Mouse (Mus musculus) granulocyte monocyte progenitor cell, adult 5-6 weeks (primary cell): ENCODE measurements around the gene BC049730. TPM values are rescaled to one million over a fixed set of nuclear protein-coding genes. Genes with fewer than 3 reads are reported as not detected.

ENCODE experiments used
- ATAC-seq: replicated peaks from 2 replicates; pipeline ENCODE4 v1.8.0; 2016; ENCODE audit warnings: mild to moderate bottlenecking, moderate TSS enrichment, inconsistent platforms; ENCODE audit not compliant: poor library complexity, severe bottlenecking
- total RNA-seq, 2 experiments: library from RNA; stranded (forward) in 1 of 2; stranded (reverse) in 1 of 2; fragments of 200-712, 200-1000 nt in 1 of 2; fragments of >200 nt in 1 of 2; fragmentation: Nextera tagmentation in 1 of 2; gene quantifications; 2 replicates each; pipeline ENCODE4 v1.2.3; 2014 to 2017

Gene BC049730
- total RNA-seq, 2 experiments from 2014 or later = not detected

DNA sequence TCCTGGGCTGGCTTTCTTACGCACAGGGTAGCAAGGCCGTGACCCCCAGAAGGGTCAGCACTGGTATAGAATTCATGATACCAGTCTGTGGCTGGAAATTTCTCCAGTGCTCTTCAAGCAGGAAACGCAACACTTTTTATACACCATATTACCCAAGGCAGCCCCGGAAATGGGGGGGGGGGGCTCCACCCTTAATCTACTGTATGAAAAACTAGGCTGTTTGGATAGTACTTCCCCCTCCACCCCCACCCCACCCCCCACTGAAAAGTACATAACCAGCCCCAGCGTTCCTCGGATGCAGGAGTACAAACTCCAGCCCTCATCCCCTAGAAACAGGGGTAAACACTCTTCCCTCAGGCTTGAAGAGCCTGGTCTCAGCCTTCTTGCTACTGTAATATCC lies 51.2 kb downstream of the BC049730 start, which contains the start of gene Cd177:
Cd177 (minus strand) TSS at position 101 of the 400 bp plus-strand sequence.
- 0 out of 2 replicates have a peak, but pooled peaks have one; percentile 26 for ATAC-seq

DNA sequence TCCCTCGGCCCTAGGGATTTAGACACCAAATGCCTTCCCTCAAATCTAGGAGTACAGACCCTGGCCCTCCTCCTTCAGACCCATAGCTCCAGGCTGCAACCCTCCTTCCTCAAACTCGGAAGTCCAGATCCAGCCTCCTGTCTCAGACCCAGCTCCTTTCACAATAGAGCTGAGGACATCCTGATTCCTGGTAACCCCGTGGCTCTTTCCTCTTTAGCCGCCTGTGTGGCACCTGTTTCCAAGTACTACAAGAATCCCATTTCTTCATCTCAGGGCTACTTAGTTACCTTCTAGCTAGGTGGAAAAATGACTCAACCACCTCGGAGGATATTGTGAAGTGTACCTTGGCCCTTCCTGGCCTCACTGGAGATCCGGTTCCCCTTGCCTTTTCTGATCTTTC lies 52.1 kb downstream of the BC049730 start:
- ATAC-seq = peak; percentile 47

DNA sequence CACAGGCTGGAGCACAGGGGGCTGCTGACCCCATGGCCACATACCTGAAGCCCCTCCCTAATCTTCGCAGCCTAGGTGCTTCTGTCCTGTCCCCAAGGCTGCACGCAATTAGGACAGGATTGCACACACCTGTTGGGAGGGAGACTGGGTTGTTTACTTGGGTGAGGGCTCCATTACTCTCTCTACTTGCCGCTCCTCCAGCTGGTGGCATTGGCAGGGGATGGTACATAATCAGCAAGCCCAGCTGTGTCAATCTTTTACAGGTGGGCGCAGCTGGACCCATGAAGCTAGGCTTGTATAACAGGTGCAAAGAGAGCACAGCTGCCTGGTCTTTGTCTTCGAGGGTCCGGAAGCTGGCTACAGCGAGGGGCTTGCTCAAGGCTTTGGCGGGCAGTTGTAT lies 53.5 kb downstream of the BC049730 start:
- no peak for ATAC-seq

Other genes starting within 250 kb of the BC049730 start
- 19.0 and 20.5 TPM in 2 replicates for gene Plaur, start 246.8 kb upstream of the BC049730 start, total RNA-seq (2014; fragmentation: Nextera tagmentation)
- gene Plaur, start 246.8 kb upstream of the BC049730 start, total RNA-seq (2017) = 23.9 and 26.2 TPM in 2 replicates
- not detected in 2 replicates for gene Cadm4, start 227.2 kb upstream of the BC049730 start, total RNA-seq (2014; fragmentation: Nextera tagmentation)
- not detected in 2 replicates for gene Cadm4, start 227.2 kb upstream of the BC049730 start, total RNA-seq (2017)
- 1.5 and 4.0 TPM in 2 replicates for gene Zfp428, start 202.2 kb upstream of the BC049730 start, total RNA-seq (2014; fragmentation: Nextera tagmentation)
- 2.2 and 2.7 TPM in 2 replicates for gene Zfp428, start 202.2 kb upstream of the BC049730 start, total RNA-seq (2017)
- gene AC161166.1, start 196.8 kb upstream of the BC049730 start, total RNA-seq (2014; fragmentation: Nextera tagmentation) = not detected in 2 replicates
- not detected in 2 replicates for gene AC161166.1, start 196.8 kb upstream of the BC049730 start, total RNA-seq (2017)
- gene Irgq, start 178.6 kb upstream of the BC049730 start, total RNA-seq (2014; fragmentation: Nextera tagmentation) = 5.1 and 5.9 TPM in 2 replicates
- gene Irgq, start 178.6 kb upstream of the BC049730 start, total RNA-seq (2017) = 3.3 and 4.2 TPM in 2 replicates
- gene Pinlyp, start 163.1 kb upstream of the BC049730 start, total RNA-seq (2014; fragmentation: Nextera tagmentation) = not detected in 2 replicates
- not detected in 2 replicates for gene Pinlyp, start 163.1 kb upstream of the BC049730 start, total RNA-seq (2017)
- 72.6 and 80.6 TPM in 2 replicates for gene Xrcc1, start 163.0 kb upstream of the BC049730 start, total RNA-seq (2014; fragmentation: Nextera tagmentation)
- gene Xrcc1, start 163.0 kb upstream of the BC049730 start, total RNA-seq (2017) = 38.6 and 40.9 TPM in 2 replicates
- gene Ethe1, start 121.7 kb upstream of the BC049730 start, total RNA-seq (2014; fragmentation: Nextera tagmentation) = 50.4 and 71.3 TPM in 2 replicates
- 23.4 and 28.3 TPM in 2 replicates for gene Ethe1, start 121.7 kb upstream of the BC049730 start, total RNA-seq (2017)
- gene Zfp575, start 121.6 kb upstream of the BC049730 start, total RNA-seq (2014; fragmentation: Nextera tagmentation) = 0.41 and 0.75 TPM in 2 replicates
- gene Zfp575, start 121.6 kb upstream of the BC049730 start, total RNA-seq (2017) = not detected in 2 replicates
- gene Phldb3, start 98.5 kb upstream of the BC049730 start, total RNA-seq (2014; fragmentation: Nextera tagmentation) = 1.8 and 6.4 TPM in 2 replicates
- gene Phldb3, start 98.5 kb upstream of the BC049730 start, total RNA-seq (2017) = 7.6 and 13.5 TPM in 2 replicates
- not detected in 2 replicates for gene Lypd3, start 72.7 kb upstream of the BC049730 start, total RNA-seq (2014; fragmentation: Nextera tagmentation)
- not detected in 2 replicates for gene Lypd3, start 72.7 kb upstream of the BC049730 start, total RNA-seq (2017)
- gene Tex101, start 32.6 kb upstream of the BC049730 start, total RNA-seq (2014; fragmentation: Nextera tagmentation) = not detected in 2 replicates
- gene Tex101, start 32.6 kb upstream of the BC049730 start, total RNA-seq (2017) = not detected in 2 replicates
- gene Gm4763, start 17.7 kb downstream of the BC049730 start, total RNA-seq (2014; fragmentation: Nextera tagmentation) = not detected in 2 replicates
- gene Gm4763, start 17.7 kb downstream of the BC049730 start, total RNA-seq (2017) = not detected in 2 replicates
- 0.43 and 1.3 TPM in 2 replicates for gene Cd177, start 51.1 kb downstream of the BC049730 start, total RNA-seq (2014; fragmentation: Nextera tagmentation)
- 18.1 and 21.1 TPM in 2 replicates for gene Cd177, start 51.1 kb downstream of the BC049730 start, total RNA-seq (2017)
- not detected in 2 replicates for gene Ceacam10, start 68.0 kb downstream of the BC049730 start, total RNA-seq (2014; fragmentation: Nextera tagmentation)
- gene Ceacam10, start 68.0 kb downstream of the BC049730 start, total RNA-seq (2017) = 0.82 and 4.9 TPM in 2 replicates
- gene Gm9844, start 153.0 kb downstream of the BC049730 start, total RNA-seq (2014; fragmentation: Nextera tagmentation) = 3.2 and 7.1 TPM in 2 replicates
- 3.6 and 12.8 TPM in 2 replicates for gene Gm9844, start 153.0 kb downstream of the BC049730 start, total RNA-seq (2017)
- not detected in 2 replicates for gene Lypd4, start 160.7 kb downstream of the BC049730 start, total RNA-seq (2014; fragmentation: Nextera tagmentation)
- not detected in 2 replicates for gene Lypd4, start 160.7 kb downstream of the BC049730 start, total RNA-seq (2017)
- gene Dmrtc2, start 160.8 kb downstream of the BC049730 start, total RNA-seq (2014; fragmentation: Nextera tagmentation) = not detected in 2 replicates
- not detected in 2 replicates for gene Dmrtc2, start 160.8 kb downstream of the BC049730 start, total RNA-seq (2017)
- 4,360 and 4,453 TPM in 2 replicates for gene Rps19, start 175.1 kb downstream of the BC049730 start, total RNA-seq (2014; fragmentation: Nextera tagmentation)
- gene Rps19, start 175.1 kb downstream of the BC049730 start, total RNA-seq (2017) = 1,417 and 1,663 TPM in 2 replicates
- not detected in 2 replicates for gene Cd79a, start 188.1 kb downstream of the BC049730 start, total RNA-seq (2014; fragmentation: Nextera tagmentation)
- not detected in 2 replicates for gene Cd79a, start 188.1 kb downstream of the BC049730 start, total RNA-seq (2017)
- 81.5 and 141 TPM in 2 replicates for gene Arhgef1, start 193.7 kb downstream of the BC049730 start, total RNA-seq (2014; fragmentation: Nextera tagmentation)
- gene Arhgef1, start 193.7 kb downstream of the BC049730 start, total RNA-seq (2017) = 36.5 and 50.2 TPM in 2 replicates
- not detected in 2 replicates for gene Gm4881, start 235.3 kb downstream of the BC049730 start, total RNA-seq (2014; fragmentation: Nextera tagmentation)
- gene Gm4881, start 235.3 kb downstream of the BC049730 start, total RNA-seq (2017) = not detected in 2 replicates